Mouse (Mus musculus): ENCODE measurements at regions not wholly inside any gene's neighbourhood (a gene's known extent, or its start where the extent isn't known, plus 50 kb on each side); places are given as distances from the start of the nearest gene placed in this dataset.

DNA sequence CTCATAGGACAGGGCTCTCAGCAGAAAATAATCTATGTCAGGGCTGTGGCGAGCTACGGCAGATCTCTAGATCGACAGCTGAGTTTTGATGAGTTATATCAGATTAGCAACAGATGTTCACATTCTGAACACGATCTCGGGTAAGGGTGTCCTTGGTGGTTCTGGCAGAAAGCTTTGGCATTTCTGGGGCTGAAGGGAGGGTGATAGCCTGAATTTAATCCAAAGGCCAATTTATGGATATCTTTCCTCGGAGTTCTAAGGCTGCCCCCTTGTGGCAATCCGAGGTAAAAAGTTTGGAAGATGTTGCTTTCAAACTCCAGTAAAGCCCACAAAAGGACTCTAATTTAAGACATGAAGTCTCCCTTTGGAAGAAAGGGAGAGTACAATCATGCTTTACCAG lies 101.3 kb upstream of the Luzp2 start:
- DNase-seq (ENCODE audit: low read depth, low spot score) = peak; percentile 33

DNA sequence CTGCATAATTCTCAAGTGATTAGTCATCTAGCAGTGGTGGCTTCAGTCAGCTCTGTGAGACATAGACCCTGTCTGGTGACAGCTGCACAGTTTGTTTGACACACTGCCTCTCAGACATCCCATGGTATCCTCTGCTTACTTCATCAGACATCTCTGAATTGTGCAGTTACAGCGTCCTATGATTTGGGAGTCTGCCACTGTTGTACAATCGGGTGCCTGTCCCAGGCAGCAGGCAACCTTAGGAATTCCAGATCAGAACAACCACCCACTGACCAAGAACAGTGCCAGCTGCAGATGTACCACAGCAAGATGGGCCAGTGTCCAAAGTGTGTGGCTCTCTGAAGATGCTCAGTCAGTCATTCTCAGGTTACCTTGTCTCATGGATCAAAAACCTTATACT lies 100.4 kb upstream of the Luzp2 start:
- no peak for DNase-seq (ENCODE audit: low read depth, low spot score)

DNA sequence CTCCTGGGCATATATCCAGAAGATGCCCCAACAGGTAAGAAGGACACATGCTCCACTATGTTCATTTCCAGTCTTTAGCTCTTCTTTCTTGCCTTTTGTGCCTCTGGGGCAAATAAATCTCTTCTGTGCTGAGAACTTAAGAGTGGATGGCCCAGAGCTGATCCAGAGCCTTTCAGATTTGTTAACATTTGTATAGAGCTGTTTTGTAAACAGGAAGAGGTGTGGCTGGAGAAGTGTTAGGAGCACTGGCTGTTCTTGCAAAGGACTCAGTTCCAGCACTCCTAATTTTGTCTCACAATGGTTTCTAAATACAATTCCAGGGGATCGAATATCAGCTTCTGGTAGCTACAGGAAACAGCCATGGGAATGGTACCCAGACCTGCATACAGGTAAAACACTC lies 68.0 kb upstream of the Luzp2 start:
- peak; percentile 19 for DNase-seq (ENCODE audit: low read depth, low spot score)

DNA sequence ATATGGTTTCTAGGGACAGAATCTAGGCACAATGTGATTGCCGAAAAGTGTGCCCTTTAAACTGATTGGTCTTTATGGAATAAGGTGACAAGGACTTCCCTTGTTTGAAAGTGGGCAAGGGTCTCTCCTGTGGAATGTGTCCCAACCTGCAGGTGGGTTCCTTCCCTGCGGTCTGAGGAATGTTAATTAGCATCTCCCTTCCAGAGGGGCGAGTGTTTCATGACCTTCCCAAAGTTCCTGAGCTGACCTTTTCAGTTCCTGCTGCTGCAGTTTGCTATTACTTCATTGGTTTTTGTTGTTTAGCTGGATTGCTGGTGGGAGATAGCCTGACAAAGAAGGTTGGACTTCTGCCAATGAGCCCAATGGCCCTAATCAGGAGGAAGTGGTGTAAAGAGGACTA lies 66.6 kb upstream of the Luzp2 start:
- peak; percentile 20 for DNase-seq (ENCODE audit: low read depth, low spot score)

DNA sequence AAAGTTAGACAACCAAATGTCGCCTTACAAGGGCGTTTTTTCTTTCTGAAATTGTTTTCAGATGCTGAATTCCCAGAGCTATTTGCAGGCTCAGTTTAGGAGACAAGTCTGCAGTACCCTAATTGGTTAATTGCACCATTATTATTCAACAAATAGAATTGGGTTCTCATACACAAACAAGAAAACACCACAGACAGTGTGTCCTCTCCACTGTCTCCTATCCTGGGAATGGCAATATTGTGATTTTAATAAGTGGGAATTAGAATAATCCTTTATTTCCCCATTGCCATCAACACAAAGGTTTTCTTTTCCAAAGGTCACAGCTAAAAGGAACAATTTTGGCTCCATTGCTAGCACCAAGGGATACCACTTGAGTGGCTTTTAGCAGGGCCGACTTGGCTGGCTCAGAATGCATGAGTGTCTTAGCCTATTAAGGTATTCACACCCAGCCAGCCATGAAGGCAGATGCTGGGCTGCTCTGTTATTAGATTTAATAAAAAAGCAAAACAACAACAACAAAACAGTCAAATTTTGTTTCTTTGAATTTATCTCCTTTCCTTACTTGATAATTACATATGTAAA lies 53.3 kb upstream of the Luzp2 start:
- no peak for DNase-seq (ENCODE audit: low read depth, low spot score)

DNA sequence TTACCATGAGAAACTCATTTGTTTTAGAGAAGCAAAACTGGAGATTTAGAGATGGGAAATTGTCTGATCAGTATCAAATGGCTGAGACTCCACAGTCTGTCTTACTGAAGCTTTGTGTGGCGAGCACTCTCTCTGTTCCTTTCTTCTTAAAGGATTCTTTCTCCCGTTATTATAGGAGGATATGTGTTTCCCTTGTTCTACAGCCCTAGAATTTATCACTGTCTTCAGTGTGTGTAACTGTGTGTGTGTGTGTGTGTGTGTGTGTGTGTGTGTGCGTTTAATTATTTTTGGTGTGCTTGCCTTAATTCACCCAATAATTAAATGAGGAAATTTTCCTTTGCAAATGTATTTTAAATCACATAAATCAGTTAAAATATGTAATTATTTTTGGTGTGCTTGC lies 52.7 kb upstream of the Luzp2 start:
- no peak for DNase-seq (ENCODE audit: low read depth, low spot score)

DNA sequence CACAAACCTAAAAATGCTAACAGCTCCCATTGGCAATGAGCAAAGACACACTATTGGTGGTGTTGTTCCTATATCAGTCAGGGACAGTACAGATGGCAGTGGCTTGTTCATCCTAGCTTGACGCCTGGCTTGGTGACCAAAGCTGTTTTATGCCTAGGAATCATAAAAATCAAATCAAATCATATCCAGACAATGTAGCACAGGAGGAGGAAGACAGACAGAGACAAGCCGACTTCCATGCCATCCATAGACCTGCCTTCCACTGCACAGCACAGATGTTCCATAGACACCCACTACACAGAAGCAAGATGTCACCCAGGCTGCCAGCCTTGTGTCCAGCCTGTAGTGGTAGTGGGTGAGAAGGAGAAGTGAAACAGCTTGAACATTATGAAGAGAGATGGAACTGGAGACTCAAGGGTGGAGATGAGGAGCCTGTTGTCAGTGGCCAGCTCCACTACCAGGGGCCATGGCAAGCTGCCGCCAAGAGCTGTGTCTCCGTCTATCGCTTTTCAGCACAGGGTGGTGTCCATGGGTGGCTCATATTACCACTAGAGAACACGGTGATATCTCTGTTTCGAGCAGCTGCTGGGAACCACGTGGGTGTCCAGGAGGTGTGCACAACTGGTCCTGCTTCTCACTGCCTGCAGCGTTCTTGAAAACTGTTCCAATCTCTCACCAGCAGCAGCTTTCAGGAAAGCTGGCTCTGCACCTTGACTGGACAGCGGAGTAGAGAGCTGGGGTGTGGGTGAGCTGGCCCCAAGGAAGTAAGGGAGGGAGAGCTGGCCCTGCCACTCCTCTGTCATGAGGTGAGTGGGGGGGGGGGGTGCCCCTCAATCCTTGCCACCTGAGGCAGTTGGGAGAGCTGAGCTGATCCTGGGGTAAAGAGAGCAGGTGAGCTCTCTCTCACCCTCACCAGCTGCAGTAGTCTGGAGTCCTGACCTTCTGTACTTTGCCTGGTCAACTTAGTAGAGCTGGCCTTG lies 51.5 kb upstream of the Luzp2 start:
- DNase-seq (ENCODE audit: low read depth, low spot score) = no peak

All from ZHBTc4 (cell line).